Mouse (Mus musculus) embryonic facial prominence, embryonic 10.5 days (tissue): Measurements from ENCODE around the gene Col6a2. TPM values are rescaled to one million over a fixed set of nuclear protein-coding genes. Genes with fewer than 3 reads are reported as not detected.

Experiments used
- DNase-seq: peaks from one replicate; pipeline ENCODE4 v3.0.0-alpha.2; 2017; ENCODE audit warnings: low spot score
- H3K27ac ChIP-seq: fragments of 300-500 bp; sonication (generic); replicated peaks from 2 replicates; pipeline ENCODE4 v1.5.1; 2016; ENCODE audit warnings: mild to moderate bottlenecking
- H3K27me3 ChIP-seq: fragments of 300-500 bp; sonication (generic); replicated peaks from 2 replicates; pipeline ENCODE4 v1.6.1; 2016; ENCODE audit warnings: low read depth, mild to moderate bottlenecking; ENCODE audit not compliant: poor library complexity, severe bottlenecking
- H3K36me3 ChIP-seq: fragments of 300-500 bp; sonication (generic); replicated peaks from 2 replicates; pipeline ENCODE4 v1.6.1; 2016; ENCODE audit warnings: mild to moderate bottlenecking, moderate library complexity
- H3K4me1 ChIP-seq: fragments of 300-500 bp; sonication (generic); 2 replicates; pipeline ENCODE4 v1.6.1; 2016
- H3K4me3 ChIP-seq: fragments of 300-500 bp; sonication (generic); 2 replicates; pipeline ENCODE4 v1.5.1; 2016; ENCODE audit warnings: mild to moderate bottlenecking, moderate library complexity
- H3K9me3 ChIP-seq: fragments of 300-500 bp; sonication (generic); 2 replicates; pipeline ENCODE4 v1.6.1; 2016; ENCODE audit warnings: mild to moderate bottlenecking
- WGBS: fragments of 180-500 bp; shearing (Covaris S2); methylation state at CpG from one replicate; pipeline ENCODE4 v1.1.7; 2016; 5-methylcytosine and 5-hydroxymethylcytosine counted together
- polyA plus RNA-seq: library from polyadenylated mRNA; unstranded; fragments of >200 nt; fragmentation: Nextera tagmentation; extraction: Ambion mirVana; gene quantifications from 2 replicates; pipeline ENCODE4 v1.2.1, GENCODE M21; 2016

Col6a2 gene
- polyA plus RNA-seq, 1 experiment from 2014 or later: 11.8 TPM

DNA sequence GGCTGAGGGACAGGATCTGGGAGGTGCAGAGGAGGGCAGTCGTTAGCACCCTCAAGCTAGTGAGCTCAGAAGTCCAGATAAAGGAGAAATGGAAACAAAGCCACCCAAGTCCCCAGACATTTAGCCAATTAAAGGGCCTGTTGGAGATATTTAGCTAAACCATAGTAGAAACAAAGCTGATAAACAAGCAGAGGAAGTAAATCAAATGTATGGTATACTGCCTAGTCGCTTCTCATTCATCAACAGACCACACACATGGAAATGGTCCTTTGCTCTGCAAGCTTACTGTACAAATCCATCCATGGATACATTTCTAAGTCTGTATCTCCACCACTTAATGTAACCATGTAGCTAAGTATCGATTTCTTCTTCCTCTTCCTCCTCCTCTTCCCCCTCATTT lies 24.0 kb upstream of the Col6a2 start:
- WGBS: 84% methylated on average over 3 of the region's 3 CpGs
- no peak for DNase-seq

DNA sequence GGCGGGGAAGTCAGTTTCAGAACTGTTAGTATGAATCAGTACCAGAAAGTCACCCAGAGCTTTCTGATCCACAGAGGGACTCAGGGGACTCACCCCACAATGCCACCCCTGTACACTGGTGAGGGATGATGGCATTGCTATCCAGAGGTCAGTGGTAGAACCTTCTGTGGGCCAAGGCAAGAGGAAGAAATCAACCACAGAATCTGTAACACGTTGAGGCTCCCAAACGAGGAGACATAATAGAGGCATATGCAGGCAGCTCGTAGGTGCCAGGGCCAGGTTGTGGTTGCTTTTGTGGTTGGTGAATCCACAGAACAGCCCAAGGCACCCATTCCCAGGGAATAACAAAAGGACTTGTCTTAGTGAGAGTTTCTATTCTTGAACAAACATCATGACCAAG lies 22.3 kb upstream of the Col6a2 start:
- Histone ChIP-seq H3K27ac (no peak overlapping the region), H3K4me3 (no peak overlapping the region), H3K4me1 (peaks cover 12% of the 10 kb centered on the region), H3K36me3 (no peaks in the 10 kb centered on the region), H3K9me3 (no peaks in the 10 kb centered on the region), H3K27me3 (no peaks in the 10 kb centered on the region)
- no peak for DNase-seq
- 89% methylated on average over 4 of the region's 4 CpGs for WGBS

More for the DNA sequence above, 24.0 kb upstream of the Col6a2 start:
- H3K4me1 ChIP-seq: peaks cover 18% of the 10 kb centered on the region
- no peaks in the 10 kb centered on the region for H3K27me3 ChIP-seq
- no peaks in the 10 kb centered on the region for H3K9me3 ChIP-seq
- H3K36me3 ChIP-seq: no peaks in the 10 kb centered on the region
- no peak overlapping the region for H3K27ac ChIP-seq
- H3K4me3 ChIP-seq: no peak overlapping the region

GRCm38 (mm10) chr10:76645066-76645465 lies 21.6 kb upstream of the Col6a2 start:
- H3K4me3 ChIP-seq: no peak overlapping the region
- H3K4me1 ChIP-seq: peaks cover 6% of the 10 kb centered on the region
- H3K36me3 ChIP-seq: no peaks in the 10 kb centered on the region
- no peak overlapping the region for H3K27ac ChIP-seq
- H3K27me3 ChIP-seq: no peaks in the 10 kb centered on the region
- no peak for DNase-seq
- H3K9me3 ChIP-seq: no peaks in the 10 kb centered on the region

GRCm38 (mm10) chr10:76643999-76644398 lies 20.6 kb upstream of the Col6a2 start:
- H3K36me3 ChIP-seq: no peaks in the 10 kb centered on the region
- no peak overlapping the region for H3K4me3 ChIP-seq
- H3K27ac ChIP-seq: 0 out of 2 replicates have a peak overlapping the region, but pooled peaks have one; percentile 10
- 90% methylated on average over 4 of the region's 4 CpGs for WGBS
- no peaks in the 10 kb centered on the region for H3K9me3 ChIP-seq
- no peaks in the 10 kb centered on the region for H3K27me3 ChIP-seq
- no peak for DNase-seq
- H3K4me1 ChIP-seq: peaks cover 4% of the 10 kb centered on the region; the same call in 1 of the 2 replicates

DNA sequence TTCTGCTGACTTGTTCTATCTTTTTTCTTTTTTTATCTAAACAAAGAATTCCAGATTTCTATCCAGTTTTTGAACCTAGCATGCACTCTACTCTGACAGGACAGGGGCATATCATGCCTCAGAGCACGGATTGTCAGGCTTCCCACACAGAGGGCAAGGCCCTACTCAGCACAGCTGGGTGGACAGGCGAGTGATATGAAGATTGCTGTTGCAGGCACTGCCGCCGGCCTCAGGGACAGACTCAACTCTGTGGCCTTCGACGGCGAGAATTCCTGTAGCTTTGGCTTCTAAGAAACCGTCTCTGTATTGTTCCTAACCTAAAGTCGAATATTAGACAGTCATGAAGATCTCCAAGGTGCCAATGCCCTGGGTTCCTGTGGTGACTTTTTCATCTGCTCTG lies 20.0 kb upstream of the Col6a2 start:
- no peak for DNase-seq
- Histone ChIP-seq H3K36me3 (no peaks in the 10 kb centered on the region), H3K27ac (peak overlapping the region; percentile 61), H3K27me3 (no peaks in the 10 kb centered on the region), H3K9me3 (no peaks in the 10 kb centered on the region), H3K4me1 (peaks cover 4% of the 10 kb centered on the region; the same call in 1 of the 2 replicates), H3K4me3 (no peak overlapping the region)
- WGBS: 81% methylated on average over 9 of the region's 9 CpGs

GRCm38 (mm10) chr10:76642628-76643434 lies 19.4 kb upstream of the Col6a2 start:
- no peak for DNase-seq
- no peaks in the 10 kb centered on the region for H3K27me3 ChIP-seq
- H3K4me1 ChIP-seq: peaks cover 4% of the 10 kb centered on the region; the same call in 1 of the 2 replicates
- H3K9me3 ChIP-seq: no peaks in the 10 kb centered on the region
- H3K27ac ChIP-seq: peak overlapping the region; percentile 61
- H3K4me3 ChIP-seq: no peak overlapping the region
- H3K36me3 ChIP-seq: no peaks in the 10 kb centered on the region
- WGBS: 76% methylated on average over 9 of the region's 9 CpGs

DNA sequence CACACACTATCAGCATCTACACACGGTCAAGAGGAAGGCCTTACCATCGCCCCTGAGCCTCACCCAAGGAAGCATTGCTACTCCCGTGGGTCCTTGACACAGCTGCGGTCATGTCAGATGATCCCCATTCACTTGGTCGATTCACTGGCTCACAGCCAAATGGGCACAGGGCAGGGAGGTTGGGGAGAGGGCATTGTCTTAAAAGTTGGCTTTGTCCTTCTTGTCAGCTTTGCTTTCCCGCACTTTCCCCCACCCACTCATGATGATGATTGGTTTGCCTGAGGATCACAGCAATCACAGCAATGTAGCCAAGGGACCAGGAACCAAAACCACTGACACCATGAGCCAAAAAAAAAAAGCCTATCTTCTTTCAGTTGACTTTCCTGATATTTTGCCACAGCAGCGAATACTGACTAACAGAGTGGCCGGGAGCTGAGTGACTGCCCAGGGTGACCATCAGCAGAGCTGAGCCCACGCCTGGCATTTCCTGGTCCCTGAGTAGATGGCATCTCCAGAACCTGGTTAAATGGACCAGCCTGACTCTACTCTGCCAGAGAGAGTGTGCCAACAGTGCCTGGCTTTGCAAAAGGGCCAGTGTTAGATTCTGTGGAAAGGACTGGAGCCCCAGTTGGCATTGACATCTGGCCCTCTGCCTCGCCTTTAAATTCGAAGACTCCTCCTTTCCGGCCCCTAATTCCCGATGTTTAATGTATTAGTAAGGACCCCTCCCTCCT lies 18.6 kb upstream of the Col6a2 start:
- Histone ChIP-seq H3K27me3 (no peaks in the 10 kb centered on the region), H3K27ac (no peak overlapping the region), H3K9me3 (no peaks in the 10 kb centered on the region), H3K4me1 (peaks cover 4% of the 10 kb centered on the region; the same call in 1 of the 2 replicates), H3K4me3 (no peak overlapping the region), H3K36me3 (no peaks in the 10 kb centered on the region)
- DNase-seq: no peak
- 90% methylated on average over 13 of the region's 13 CpGs for WGBS

DNA sequence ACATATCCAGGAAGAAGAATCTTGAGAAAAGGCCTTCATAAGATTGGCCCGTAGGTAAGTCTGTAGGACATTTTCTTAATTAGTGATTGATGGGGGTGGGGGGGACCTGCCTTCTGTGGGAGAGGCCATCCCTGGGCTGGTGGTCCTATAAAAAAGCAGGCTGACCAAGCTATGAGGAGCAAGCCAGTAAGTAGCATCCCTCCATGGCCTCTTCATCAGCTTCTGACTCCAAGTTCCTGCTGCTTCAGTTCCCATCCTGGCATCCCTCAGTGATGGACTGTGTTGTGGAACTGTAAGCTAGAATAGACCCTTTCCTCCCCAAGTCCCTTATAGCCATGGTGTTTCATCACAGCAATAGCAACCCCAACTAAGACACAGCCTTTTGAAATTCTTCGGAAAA lies 16.5 kb upstream of the Col6a2 start:
- DNase-seq: no peak
- Histone ChIP-seq H3K27ac (no peak overlapping the region), H3K36me3 (no peaks in the 10 kb centered on the region), H3K4me3 (no peak overlapping the region), H3K4me1 (peaks cover 24% of the 10 kb centered on the region), H3K27me3 (no peaks in the 10 kb centered on the region), H3K9me3 (no peaks in the 10 kb centered on the region)
- 89% methylated on average over 2 of the region's 2 CpGs for WGBS

DNA sequence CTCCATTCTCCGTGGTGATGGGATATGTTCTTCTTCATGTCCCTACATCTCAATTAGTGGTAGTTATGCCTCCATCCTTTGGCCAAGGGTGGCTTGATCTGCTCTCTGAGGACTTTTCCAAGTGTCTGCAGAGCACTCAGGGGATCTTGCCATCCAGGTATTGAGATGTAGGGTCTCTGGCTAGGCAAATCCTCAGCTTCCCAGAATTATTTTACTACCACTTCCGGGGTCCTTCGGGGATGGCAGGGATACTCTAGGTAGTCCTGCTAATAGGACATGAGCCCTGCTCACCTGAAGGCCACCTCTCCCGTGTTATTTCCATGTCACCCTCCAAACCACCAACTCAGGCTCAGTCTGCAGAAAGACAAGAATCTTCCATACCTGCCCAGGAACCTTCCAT lies 13.2 kb upstream of the Col6a2 start:
- DNase-seq: no peak
- no peak overlapping the region for H3K4me3 ChIP-seq
- 87% methylated on average over 4 of the region's 4 CpGs for WGBS
- no peaks in the 10 kb centered on the region for H3K27me3 ChIP-seq
- H3K9me3 ChIP-seq: no peaks in the 10 kb centered on the region
- no peaks in the 10 kb centered on the region for H3K36me3 ChIP-seq
- peaks cover 47% of the 10 kb centered on the region for H3K4me1 ChIP-seq
- peak overlapping the region; percentile 86 for H3K27ac ChIP-seq

GRCm38 (mm10) chr10:76636026-76636425 lies 12.6 kb upstream of the Col6a2 start:
- peak; percentile 71 for DNase-seq
- 39% methylated on average over 3 of the region's 3 CpGs for WGBS

DNA sequence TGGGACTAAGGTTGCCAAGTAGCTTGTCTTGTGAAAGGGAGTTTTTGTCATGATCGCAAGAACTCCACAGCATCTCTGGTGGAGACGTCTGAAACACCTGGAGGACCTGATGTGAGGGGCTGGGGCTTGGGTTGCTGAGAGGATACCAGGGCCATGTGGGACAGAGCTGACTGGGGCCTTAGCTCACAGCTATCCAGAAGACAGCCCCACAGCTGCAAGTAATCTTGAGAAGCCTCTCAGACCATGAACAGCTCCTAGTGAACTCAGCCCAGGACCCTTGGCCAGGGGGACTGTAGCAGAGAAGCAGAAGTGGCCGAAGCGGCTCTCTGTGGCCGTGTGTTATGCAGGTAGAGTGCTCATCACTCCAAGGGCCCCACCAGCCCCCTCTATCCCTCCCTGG lies 11.2 kb upstream of the Col6a2 start:
- Histone ChIP-seq H3K36me3 (no peaks in the 10 kb centered on the region), H3K27me3 (no peaks in the 10 kb centered on the region), H3K27ac (peak overlapping the region; percentile 68), H3K4me1 (peaks cover 47% of the 10 kb centered on the region), H3K4me3 (no peak overlapping the region), H3K9me3 (no peaks in the 10 kb centered on the region)
- WGBS: 67% methylated on average over 5 of the region's 5 CpGs
- no peak for DNase-seq

More at GRCm38 (mm10) chr10:76636026-76636425, 12.6 kb upstream of the Col6a2 start:
- peaks cover 47% of the 10 kb centered on the region for H3K4me1 ChIP-seq
- no peaks in the 10 kb centered on the region for H3K9me3 ChIP-seq
- H3K4me3 ChIP-seq: no peak overlapping the region
- H3K27ac ChIP-seq: peak overlapping the region; percentile 86
- H3K36me3 ChIP-seq: no peaks in the 10 kb centered on the region
- no peaks in the 10 kb centered on the region for H3K27me3 ChIP-seq

- Histone ChIP-seq H3K4me1 (peaks cover 50% of the 10 kb centered on the region), H3K27ac (peak overlapping the region; percentile 68)
- 54% methylated on average over 7 of the region's 7 CpGs for WGBS
These were observed 10.7 kb upstream of the Col6a2 start for GRCm38 (mm10) chr10:76634094-76634571.

More at GRCm38 (mm10) chr10:76634094-76634571, 10.7 kb upstream of the Col6a2 start:
- H3K4me3 ChIP-seq: no peak overlapping the region
- H3K9me3 ChIP-seq: no peaks in the 10 kb centered on the region
- H3K27me3 ChIP-seq: no peaks in the 10 kb centered on the region
- peak; percentile 38 for DNase-seq
- no peaks in the 10 kb centered on the region for H3K36me3 ChIP-seq
